Mouse (Mus musculus): ENCODE measurements around the gene Arap1. TPM values are rescaled to one million over a fixed set of nuclear protein-coding genes. Genes with fewer than 3 reads are reported as not detected.

Gene Arap1
- total RNA-seq, 2 experiments from 2014 or later, result 16.1 to 17.8 TPM

DNA sequence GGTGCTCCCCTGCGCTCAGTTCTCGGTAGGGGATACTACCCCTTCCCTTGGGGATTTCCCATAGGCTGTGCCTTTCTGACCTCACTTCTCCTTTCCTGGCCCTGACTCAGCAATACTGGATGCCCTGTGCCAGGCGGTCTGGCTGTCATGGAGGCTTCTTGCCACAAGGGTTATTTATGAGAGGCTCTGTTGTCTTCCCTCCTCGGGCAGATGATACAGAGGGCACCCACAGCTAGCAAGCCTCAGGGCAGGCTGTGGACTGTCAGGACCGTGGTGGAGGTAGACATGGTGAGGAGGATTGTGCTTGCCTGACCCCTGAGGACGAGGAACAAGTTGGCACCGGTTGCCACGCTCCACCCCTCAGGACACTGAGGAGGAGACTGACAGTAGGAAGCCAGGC is 34.5 kb downstream of the Arap1 start:
- DNase-seq (ENCODE audit: extremely low spot score in 1 of 2, low spot score in 2 of 2), result peak; percentile 16 to 55
- intact Hi-C loops (cut with DNase I), result no loop called here

- intact Hi-C loops (cut with DNase I), result no loop called here
- no peak for DNase-seq (ENCODE audit: extremely low spot score in 1 of 2, low spot score in 2 of 2)
These were observed 35.9 kb downstream of the Arap1 start for GRCm38 (mm10) chr7:101383756-101384155.

DNA sequence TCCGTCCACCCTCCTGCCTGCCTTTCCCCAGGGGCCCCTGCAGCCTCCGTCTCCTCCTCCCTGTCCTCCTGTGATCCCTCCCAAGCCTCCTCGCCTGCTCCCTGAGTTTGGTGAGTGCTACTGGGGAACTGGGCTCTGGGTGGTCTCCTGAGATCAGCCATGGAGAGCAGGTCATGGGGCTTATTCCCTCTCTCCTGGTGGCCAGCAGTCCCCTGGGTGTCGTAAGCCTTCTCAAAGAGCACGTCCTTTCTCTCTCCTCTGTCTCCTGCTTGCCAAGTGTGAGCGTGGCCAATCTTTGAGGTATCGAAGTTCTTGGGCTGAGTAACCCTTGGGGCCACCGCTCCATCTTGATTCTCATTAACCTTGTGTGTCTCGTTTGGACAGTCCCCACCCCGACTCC is 37.1 kb downstream of the Arap1 start:
- no peak for DNase-seq (ENCODE audit: extremely low spot score in 1 of 2, low spot score in 2 of 2)
- intact Hi-C loops (cut with DNase I), result no loop called here

DNA sequence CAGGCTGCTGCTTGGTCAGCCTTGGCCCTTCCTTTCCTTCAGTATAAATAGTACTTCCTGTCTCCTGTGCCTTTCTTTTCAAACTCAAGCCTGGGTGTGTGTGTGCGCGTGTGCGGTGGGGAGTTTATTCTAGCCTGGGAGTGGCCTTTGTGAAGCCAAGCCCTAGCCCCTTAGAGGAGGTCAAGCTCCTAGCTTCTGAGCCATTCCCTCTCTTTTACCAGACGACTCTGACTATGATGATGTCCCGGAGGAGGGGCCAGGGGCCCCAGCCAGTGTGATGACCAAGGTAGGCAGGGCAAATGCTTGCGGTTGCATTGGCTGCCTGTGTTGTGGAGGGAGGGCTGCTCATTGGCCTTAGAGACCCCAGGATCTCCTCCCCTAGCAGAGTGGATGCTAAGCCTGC is 37.5 kb downstream of the Arap1 start:
- intact Hi-C loops (cut with DNase I), result no loop called here
- peak in 1 of 2 experiments; percentile 61 for DNase-seq (ENCODE audit: extremely low spot score in 1 of 2, low spot score in 2 of 2)

- intact Hi-C loops (cut with DNase I), result no loop called here
- peak in 1 of 2 experiments; percentile 67 for DNase-seq (ENCODE audit: extremely low spot score in 1 of 2, low spot score in 2 of 2)
These were observed 38.1 kb downstream of the Arap1 start for GRCm38 (mm10) chr7:101385866-101386452.

DNA sequence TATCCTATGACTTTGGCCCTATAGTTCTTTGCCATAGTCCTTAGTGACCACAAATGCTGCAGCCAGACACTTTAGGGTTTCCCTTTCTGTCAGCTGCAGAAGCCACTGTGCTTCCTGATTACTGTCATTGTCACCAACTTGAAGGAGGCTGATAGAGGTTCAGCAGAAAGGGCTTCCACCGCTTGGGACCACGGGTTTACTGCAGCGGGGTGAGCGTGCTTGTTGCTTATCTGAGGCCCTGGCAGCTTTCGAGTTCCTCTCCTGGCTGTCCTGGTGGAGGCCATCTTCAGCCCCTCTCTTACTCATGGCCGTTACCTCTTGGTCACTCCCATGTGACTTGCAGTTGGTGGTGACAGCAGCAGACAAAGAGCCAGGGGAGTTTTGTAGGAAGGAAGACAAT is 41.4 kb downstream of the Arap1 start:
- intact Hi-C loops (cut with DNase I), result no loop called here
- DNase-seq (ENCODE audit: extremely low spot score in 1 of 2, low spot score in 2 of 2), result no peak

- DNase-seq (ENCODE audit: extremely low spot score in 1 of 2, low spot score in 2 of 2), result no peak
- intact Hi-C loops (cut with DNase I), result no loop called here
These were observed 44.1 kb downstream of the Arap1 start for GRCm38 (mm10) chr7:101391909-101392479.

GRCm38 (mm10) chr7:101393015-101393414 is 45.1 kb downstream of the Arap1 start:
- intact Hi-C loops (cut with DNase I), result no loop called here

DNA sequence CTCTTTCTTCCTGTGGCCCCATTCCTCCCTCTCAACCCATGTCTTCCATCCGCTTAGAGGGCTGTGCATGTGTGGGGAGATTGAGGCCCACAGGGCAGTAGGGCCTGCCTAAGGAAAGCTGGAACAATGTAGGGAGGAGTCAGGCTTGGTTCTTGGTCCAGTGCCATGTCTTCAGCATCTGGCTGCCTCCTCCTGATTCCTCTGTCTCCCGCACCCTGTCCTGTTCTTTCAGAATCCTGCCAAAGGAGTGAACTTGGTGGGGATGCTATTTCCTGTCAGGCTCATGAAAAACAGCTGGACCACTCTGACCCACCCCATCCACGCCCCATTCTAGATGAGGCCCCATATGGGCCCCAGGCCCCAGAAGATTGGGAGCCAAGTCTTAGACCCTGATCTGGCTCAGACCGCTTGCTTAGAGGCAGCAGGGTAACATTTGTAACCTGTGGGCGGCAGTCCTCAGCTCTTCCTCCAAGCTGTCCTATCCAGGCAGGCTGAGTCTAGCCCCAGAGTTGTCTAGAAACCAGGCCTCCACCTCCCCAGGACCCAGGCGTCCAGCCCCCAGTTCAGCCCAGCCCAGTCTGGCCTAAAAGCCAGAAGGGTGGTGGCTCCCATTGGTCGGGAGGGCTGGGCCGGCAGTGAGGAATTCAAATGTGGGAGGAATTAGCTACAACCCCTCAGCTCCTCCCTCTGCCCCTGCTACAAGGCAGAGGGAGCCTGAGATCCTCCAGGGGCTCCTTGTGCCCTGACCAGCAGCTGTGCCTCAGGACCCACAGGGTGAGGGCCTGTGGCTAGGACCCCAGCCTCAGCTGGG is 46.0 kb downstream of the Arap1 start:
- intact Hi-C loops (cut with DNase I), result no loop called here
- peak in 1 of 2 experiments; percentile 79 for DNase-seq (ENCODE audit: extremely low spot score in 1 of 2, low spot score in 2 of 2)

More at GRCm38 (mm10) chr7:101393015-101393414, 45.1 kb downstream of the Arap1 start:
- DNase-seq (ENCODE audit: extremely low spot score in 1 of 2, low spot score in 2 of 2), result no peak

DNA sequence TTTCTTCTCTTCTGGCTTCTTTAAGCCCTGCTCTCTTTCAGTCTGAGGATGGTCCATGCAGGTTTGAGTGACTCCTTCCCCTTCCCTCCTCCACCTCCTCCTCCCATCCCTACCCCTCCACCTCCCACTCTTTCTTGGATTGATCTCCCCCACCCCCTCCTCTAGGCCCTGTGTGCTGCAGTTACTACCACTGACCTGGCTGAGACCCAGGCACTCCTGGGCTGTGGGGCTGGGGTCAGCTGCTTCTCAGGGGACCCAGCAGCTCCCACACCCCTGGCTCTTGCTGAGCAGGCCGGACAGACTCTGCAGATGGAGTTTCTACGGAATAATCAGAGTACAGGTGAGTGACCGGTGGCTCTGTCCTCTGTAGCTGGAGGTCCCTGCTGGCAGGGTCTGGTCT is 46.7 kb downstream of the Arap1 start:
- intact Hi-C loops (cut with DNase I), result no loop called here
- DNase-seq (ENCODE audit: extremely low spot score in 1 of 2, low spot score in 2 of 2), result no peak

GRCm38 (mm10) chr7:101395471-101395870 is 47.6 kb downstream of the Arap1 start:
- intact Hi-C loops (cut with DNase I), result no loop called here
- DNase-seq (ENCODE audit: extremely low spot score in 1 of 2, low spot score in 2 of 2), result no peak

DNA sequence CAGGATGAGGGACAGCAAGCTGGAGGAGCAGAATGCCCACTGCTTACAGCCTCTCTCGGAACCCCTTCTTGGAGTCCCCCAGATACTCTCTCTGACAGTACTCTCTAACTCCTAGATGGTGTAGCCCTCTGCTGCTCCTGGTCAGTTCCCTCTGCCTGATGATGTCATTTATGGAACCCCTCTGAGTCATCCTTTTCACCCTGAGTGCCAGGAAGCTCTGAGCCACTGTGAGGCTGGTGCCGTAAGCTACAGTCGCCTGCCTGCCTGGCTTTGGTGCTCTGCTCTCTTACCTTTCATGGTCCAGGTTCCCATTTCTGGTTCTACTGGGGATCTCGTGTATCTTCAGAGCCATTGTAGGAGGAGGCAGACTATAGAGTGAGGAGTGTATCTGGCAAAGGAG is 49.3 kb downstream of the Arap1 start:
- intact Hi-C loops (cut with DNase I), result no loop called here
- no peak for DNase-seq (ENCODE audit: extremely low spot score in 1 of 2, low spot score in 2 of 2)

DNA sequence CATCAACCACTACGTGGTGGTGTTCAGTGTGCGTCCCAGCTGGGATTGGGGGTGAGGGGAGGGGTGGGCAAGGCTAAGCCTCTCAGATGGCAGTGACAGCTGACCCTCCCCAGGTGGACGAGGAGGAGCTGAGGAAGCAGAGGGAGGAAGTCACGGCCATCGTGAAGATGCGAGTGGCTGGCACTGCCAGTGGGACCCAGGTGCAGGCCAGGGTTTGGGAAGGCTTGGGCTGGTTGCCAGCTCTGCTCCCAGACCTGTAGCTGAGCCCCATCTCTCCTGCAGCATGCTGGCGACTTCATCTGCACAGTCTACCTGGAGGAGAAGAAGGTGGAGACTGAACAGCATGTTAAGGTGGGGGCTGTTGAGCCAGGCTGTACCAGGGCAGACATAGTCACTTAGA is 53.6 kb downstream of the Arap1 start:
- no peak for DNase-seq (ENCODE audit: extremely low spot score in 1 of 2, low spot score in 2 of 2)
- intact Hi-C loops (cut with DNase I), result no loop called here

GRCm38 (mm10) chr7:101403831-101404230 is 56.0 kb downstream of the Arap1 start:
- DNase-seq (ENCODE audit: extremely low spot score in 1 of 2, low spot score in 2 of 2), result no peak
- intact Hi-C loops (cut with DNase I), result no loop called here

GRCm38 (mm10) chr7:101410267-101410936 is 62.5 kb downstream of the Arap1 start, which contains the start of gene Gm45837:
Gene Gm45837, plus strand, starts transcription at chr7:101410886.
- intact Hi-C loops (cut with DNase I), result loop anchor here (5.0 kb wide), 1 partner anchor 212 kb away; no protein-coding TSS in a partner anchor
- DNase-seq (ENCODE audit: extremely low spot score in 1 of 2, low spot score in 2 of 2), result no peak

DNA sequence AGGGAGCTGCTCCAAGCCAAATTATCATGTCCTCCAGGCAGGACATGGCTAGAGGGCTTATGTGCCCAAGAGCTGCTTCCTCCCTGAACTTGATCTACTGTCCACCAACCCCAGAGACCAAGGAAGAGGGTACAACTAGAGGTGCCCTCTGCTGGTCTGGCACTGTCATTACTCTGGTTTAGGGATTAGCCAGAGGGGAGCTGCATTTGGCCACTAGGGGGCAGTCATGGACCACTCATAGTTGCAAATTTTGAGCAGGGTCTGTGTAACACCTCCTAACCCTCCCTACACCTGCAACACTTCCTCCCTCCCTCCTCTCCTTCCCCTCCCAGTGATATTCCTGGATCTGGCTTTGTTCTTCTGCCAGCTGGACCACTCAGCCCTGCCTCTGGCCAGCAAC is 64.9 kb downstream of the Arap1 start:
- peak; percentile 83 to 89 for DNase-seq (ENCODE audit: extremely low spot score in 1 of 2, low spot score in 2 of 2)
- intact Hi-C loops (cut with DNase I), result loop anchor here (5.0 kb wide), 1 partner anchor 210 kb away; no protein-coding TSS in a partner anchor

DNA sequence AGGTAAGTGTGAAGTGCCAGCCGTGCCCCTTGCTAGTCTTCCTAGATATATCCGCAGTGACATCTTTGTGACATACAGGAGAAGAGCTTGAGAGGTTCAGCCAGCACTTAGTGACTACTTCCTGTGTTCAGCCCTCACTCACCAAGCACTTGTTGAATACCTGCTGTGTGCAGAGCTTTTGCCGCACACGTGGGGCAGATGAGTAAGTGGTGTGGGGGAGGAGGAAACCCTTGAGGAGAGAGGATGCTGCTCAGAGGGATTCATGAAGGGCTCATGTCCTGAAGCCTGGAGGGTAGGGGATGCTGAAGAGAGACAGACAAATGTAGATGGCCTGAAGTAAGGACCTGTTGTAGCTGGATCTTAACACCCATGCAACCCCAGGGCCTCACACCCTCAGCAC is 66.3 kb downstream of the Arap1 start:
- intact Hi-C loops (cut with DNase I), result loop anchor here (5.0 kb wide), 1 partner anchor 208 kb away; no protein-coding TSS in a partner anchor
- no peak for DNase-seq (ENCODE audit: extremely low spot score in 1 of 2, low spot score in 2 of 2)

GRCm38 (mm10) chr7:101414661-101415511 is 67.0 kb downstream of the Arap1 start:
- peak in 1 of 2 experiments; percentile 71 for DNase-seq (ENCODE audit: extremely low spot score in 1 of 2, low spot score in 2 of 2)
- intact Hi-C loops (cut with DNase I), result loop anchor here (5.0 kb wide), 1 partner anchor 207 kb away; no protein-coding TSS in a partner anchor

Data from left cerebral cortex, postnatal 10 days (tissue).